Mouse (Mus musculus) retina, embryonic 14.5 days (tissue): ENCODE data around the gene Gm4707.
A peak's percentile ranks its signal among the peaks of the same experiment; 100 is the strongest.
"Not testable (repeated sequence)": the region's sequence is repeated elsewhere in the genome, so short reads cannot be mapped to it uniquely, and the experiment has no call there.

Experiments used
- DNase-seq: peaks from one replicate; pipeline ENCODE4 v3.0.0-alpha.2; 2015; ENCODE audit warnings: low spot score

Gene Gm4707

GRCm38 (mm10) chr17:71459818-71460217 is at the start of gene Gm4707:
TSS of gene Gm4707 (minus strand) at chr17:71459918.
- no peak for DNase-seq

- no peak for DNase-seq
Observed at GRCm38 (mm10) chr17:71506832-71507231, 47.1 kb upstream of the Gm4707 start.

GRCm38 (mm10) chr17:71495784-71496183 is 36.1 kb upstream of the Gm4707 start:
- DNase-seq = no peak

GRCm38 (mm10) chr17:71491332-71491686 is 31.6 kb upstream of the Gm4707 start:
- no peak for DNase-seq

- DNase-seq = no peak
Observed at GRCm38 (mm10) chr17:71490666-71491331, 31.1 kb upstream of the Gm4707 start.

GRCm38 (mm10) chr17:71489703-71490461 is 30.2 kb upstream of the Gm4707 start:
- DNase-seq = no peak

- DNase-seq = no peak
Observed at GRCm38 (mm10) chr17:71486231-71486851, 26.6 kb upstream of the Gm4707 start.

- no peak for DNase-seq
Observed at GRCm38 (mm10) chr17:71485791-71486230, 26.1 kb upstream of the Gm4707 start.

- DNase-seq = no peak
Observed at GRCm38 (mm10) chr17:71484711-71485110, 25.0 kb upstream of the Gm4707 start.

GRCm38 (mm10) chr17:71483418-71484060 is 23.8 kb upstream of the Gm4707 start:
- DNase-seq = no peak

- DNase-seq = no peak
Observed at GRCm38 (mm10) chr17:71479381-71479901, 19.7 kb upstream of the Gm4707 start.

- no peak for DNase-seq
Observed at GRCm38 (mm10) chr17:71477481-71477880, 17.8 kb upstream of the Gm4707 start.

- DNase-seq = no peak
Observed at GRCm38 (mm10) chr17:71476346-71477020, 16.8 kb upstream of the Gm4707 start.

- DNase-seq = peak; percentile 80
Observed at GRCm38 (mm10) chr17:71475705-71476089, 16.0 kb upstream of the Gm4707 start.

GRCm38 (mm10) chr17:71474762-71475704 is 15.3 kb upstream of the Gm4707 start, which contains the start of gene Smchd1:
TSS of gene Smchd1 (minus strand) at chr17:71475343.
- peak; percentile 93 for DNase-seq

- DNase-seq = no peak
Observed at GRCm38 (mm10) chr17:71474128-71474527, 14.4 kb upstream of the Gm4707 start.

- DNase-seq = no peak
Observed at GRCm38 (mm10) chr17:71471261-71471660, 11.5 kb upstream of the Gm4707 start.

GRCm38 (mm10) chr17:71460312-71460711 is 594 bp upstream of the Gm4707 start:
- no peak for DNase-seq

GRCm38 (mm10) chr17:71457361-71457760 is 2.4 kb downstream of the Gm4707 start:
- not testable (repeated sequence) for DNase-seq

GRCm38 (mm10) chr17:71445191-71445590 is 14.5 kb downstream of the Gm4707 start:
- DNase-seq = no peak
